Mouse (Mus musculus): ENCODE data around the gene Ajm1.

DNA sequence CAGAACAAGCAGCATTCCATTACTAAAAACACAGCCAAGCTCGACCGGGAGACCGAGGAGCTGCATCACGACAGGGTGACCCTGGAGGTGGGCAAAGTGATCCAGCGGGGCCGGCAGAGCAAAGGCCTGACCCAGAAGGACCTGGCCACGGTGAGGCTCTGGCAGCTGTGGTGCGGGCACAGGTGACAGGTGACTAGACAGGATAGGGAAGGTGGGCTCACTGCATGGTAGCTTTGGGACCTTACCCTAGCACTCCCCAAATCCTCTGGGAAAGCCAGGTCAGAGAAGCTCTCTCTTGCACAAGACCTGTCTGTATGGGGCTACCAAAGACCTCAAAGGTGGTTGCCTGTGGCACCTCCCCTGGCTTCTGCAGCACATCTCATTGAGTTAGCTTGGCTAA, 21.0 kb downstream of the Ajm1 start:
- TF ChIP-seq USF1 (IDR thresholded peaks at IDR 0.05; ENCODE audit: low read depth, low read length): no peak
- TF ChIP-seq POLR2A (IDR thresholded peaks at IDR 0.05; ENCODE audit: control insufficient read depth in 1 of 2, insufficient read depth in 1 of 2, low read depth in 1 of 2, low read length in 2 of 2, poor library complexity in 1 of 2): no peak
- TF ChIP-seq CTCF (IDR thresholded peaks at IDR 0.05 in 2 of 3, conservative IDR thresholded peaks at IDR 0.05 in 1 of 3; ENCODE audit: control insufficient read depth in 1 of 3, insufficient read depth in 1 of 3, low read depth in 2 of 3, low read length in 3 of 3, poor library complexity in 1 of 3, severe bottlenecking in 1 of 3): no peak
- TF ChIP-seq ZKSCAN1 (IDR thresholded peaks at IDR 0.05; ENCODE audit: low read depth, low read length): no peak
- TF ChIP-seq GATA1 (IDR thresholded peaks at IDR 0.05; ENCODE audit: low read depth, low read length): no peak

Data from MEL (cell line).